Mouse (Mus musculus): ENCODE results near the gene A430078G23Rik. TPM values are rescaled to one million over a fixed set of nuclear protein-coding genes. Genes with fewer than 3 reads are reported as not detected.

Gene A430078G23Rik
- polyA plus RNA-seq, 1 experiment from 2014 or later: 0.16 TPM

DNA sequence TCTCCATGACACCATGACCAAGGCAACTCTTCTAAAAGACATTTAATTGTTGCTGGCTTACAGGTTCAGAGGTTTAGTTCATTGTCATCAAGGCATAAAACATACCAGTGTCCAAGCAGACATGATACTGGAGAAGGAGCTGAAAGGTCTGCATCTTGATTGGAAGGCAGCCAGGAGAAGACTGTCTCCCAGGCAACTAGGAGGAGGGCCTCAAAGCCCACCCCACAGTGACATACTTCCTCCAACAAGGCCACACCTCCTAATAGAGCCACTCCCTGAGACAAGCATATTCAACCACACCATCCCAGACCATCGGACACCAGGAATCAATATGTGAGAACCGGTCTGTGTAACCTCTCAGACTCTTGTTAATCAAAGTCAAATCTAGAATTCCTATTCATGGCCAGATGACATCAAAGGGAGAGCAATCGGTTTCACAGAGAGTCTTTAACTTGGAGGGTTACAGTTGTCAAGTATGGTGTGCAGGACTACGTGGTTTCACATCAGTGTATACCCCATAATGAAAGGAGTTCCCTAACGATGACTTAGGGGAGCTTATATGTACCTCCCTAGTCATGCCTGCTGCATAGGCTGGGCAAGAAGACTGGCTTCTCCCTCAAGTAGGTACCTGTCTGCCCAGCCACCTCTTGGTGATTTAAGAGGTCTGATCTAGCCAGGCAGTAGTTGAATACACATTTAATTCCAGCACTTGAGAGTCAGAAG is 6.4 kb upstream of the A430078G23Rik start:
- ATAC-seq (ENCODE audit: low FRiP score, low TSS enrichment): no peak
- Histone ChIP-seq H3K4me1 (ENCODE audit: insufficient read depth, low read length) (peaks cover 8% of the 10 kb centered on the region; the same call in 1 of the 2 replicates), H3K4me2 (replicated peaks; ENCODE audit: low read depth, low read length) (no peak overlapping the region), H3K27me3 (ENCODE audit: insufficient read depth, low read length) (no peaks in the 10 kb centered on the region), H3K4me3 (ENCODE audit: low read length) (no peak overlapping the region), H3K9ac (replicated peaks; ENCODE audit: low read length) (no peak overlapping the region), H3K9me3 (ENCODE audit: low read length) (no peaks in the 10 kb centered on the region), H3K27ac (ENCODE audit: low read length) (no peak overlapping the region), H3K36me3 (ENCODE audit: insufficient read depth, low read length) (no peaks in the 10 kb centered on the region)
- WGBS: 84% methylated on average over 5 of the region's 5 CpGs

DNA sequence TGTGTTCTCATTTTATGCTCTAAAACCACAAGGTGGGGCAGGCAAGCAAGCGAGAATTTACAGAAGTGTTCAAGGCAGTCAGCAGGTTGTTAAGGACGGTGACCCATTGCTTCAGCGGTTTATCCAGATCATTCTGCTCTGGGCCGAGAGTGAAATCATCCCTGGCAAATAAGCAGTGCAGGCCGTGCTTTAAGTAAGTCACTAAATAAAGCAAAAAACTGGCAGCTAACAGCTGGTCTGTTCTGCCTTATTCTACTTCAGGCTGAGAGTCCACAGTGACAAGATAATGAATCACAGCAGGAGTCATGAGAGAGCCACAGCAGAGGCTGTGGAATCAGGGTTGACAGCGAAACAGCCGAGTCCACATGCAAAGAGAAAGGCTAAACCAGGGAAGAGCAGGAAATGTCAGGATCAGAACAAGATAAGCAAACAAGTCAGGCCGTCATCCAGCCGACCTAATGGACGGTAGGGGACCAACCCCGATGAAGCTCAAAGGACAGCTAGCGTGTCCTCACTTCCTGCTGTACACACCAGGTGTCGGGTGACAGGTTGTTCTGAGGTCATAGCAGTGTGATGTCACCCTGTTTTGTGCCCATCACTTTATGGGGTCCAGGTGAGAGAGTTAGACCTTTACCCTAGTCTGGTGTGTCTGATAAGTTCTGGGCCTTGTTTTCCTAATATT is 4.9 kb upstream of the A430078G23Rik start:
- WGBS: 19% methylated on average over 13 of the region's 13 CpGs
- no peaks in the 10 kb centered on the region for H3K9me3 ChIP-seq (ENCODE audit: low read length)

DNA sequence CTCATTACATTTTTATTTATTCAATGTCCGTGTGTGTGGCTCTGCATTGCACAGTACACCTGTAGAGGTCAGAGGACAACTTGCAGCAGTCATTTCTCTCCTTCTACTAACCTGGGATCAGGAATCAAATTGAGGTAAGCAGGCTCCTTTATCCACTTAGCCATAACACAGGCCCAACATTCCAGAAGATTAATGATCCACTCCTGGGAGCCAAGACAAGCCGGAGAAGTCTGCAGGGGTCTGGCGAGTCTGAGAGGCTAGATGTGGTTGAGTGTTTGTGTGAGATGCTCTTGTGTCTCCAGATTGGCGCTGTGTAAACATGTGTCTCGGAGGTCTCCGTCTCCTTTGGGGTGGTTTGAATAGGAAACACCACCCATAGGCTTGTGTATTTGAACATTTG is 2.5 kb upstream of the A430078G23Rik start:
- Histone ChIP-seq H3K9me3 (ENCODE audit: low read length) (no peaks in the 10 kb centered on the region), H3K27me3 (ENCODE audit: insufficient read depth, low read length) (no peaks in the 10 kb centered on the region), H3K4me3 (ENCODE audit: low read length) (no peak overlapping the region), H3K9ac (replicated peaks; ENCODE audit: low read length) (no peak overlapping the region), H3K4me1 (ENCODE audit: insufficient read depth, low read length) (peaks cover 8% of the 10 kb centered on the region; the same call in 1 of the 2 replicates), H3K27ac (ENCODE audit: low read length) (no peak overlapping the region), H3K4me2 (replicated peaks; ENCODE audit: low read depth, low read length) (no peak overlapping the region), H3K36me3 (ENCODE audit: insufficient read depth, low read length) (no peaks in the 10 kb centered on the region)
- 26% methylated on average over 6 of the region's 6 CpGs for WGBS
- peak; percentile 77 for ATAC-seq (ENCODE audit: low FRiP score, low TSS enrichment)

More for the DNA sequence above, 4.9 kb upstream of the A430078G23Rik start:
- Histone ChIP-seq H3K27me3 (ENCODE audit: insufficient read depth, low read length) (no peaks in the 10 kb centered on the region), H3K36me3 (ENCODE audit: insufficient read depth, low read length) (no peaks in the 10 kb centered on the region), H3K9ac (replicated peaks; ENCODE audit: low read length) (no peak overlapping the region), H3K27ac (ENCODE audit: low read length) (no peak overlapping the region), H3K4me2 (replicated peaks; ENCODE audit: low read depth, low read length) (no peak overlapping the region), H3K4me3 (ENCODE audit: low read length) (no peak overlapping the region), H3K4me1 (ENCODE audit: insufficient read depth, low read length) (peaks cover 8% of the 10 kb centered on the region; the same call in 1 of the 2 replicates)
- peak; percentile 33; the same call in 1 of the 2 replicates for ATAC-seq (ENCODE audit: low FRiP score, low TSS enrichment)

DNA sequence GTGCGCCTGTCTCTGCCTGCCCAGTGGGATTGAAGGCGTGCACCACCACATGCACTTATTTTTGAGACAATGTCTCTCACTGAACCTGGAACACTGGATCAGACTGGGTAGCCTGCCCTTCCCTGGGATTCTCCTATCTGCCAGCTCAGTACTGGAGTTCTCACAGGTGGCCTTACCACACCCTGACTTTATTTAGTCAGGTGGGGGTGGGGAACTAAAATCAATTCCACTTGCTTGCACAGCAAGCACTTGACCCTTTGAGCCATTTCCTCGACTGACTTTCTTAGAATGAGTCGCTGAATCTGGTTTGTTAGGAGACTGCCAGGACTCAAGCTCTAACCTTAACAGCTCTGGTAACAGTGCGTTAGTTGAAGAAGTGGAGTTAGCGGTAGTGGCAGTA is 500 bp upstream of the A430078G23Rik start:
- Histone ChIP-seq H3K27me3 (ENCODE audit: insufficient read depth, low read length) (no peaks in the 10 kb centered on the region), H3K36me3 (ENCODE audit: insufficient read depth, low read length) (no peaks in the 10 kb centered on the region), H3K4me1 (ENCODE audit: insufficient read depth, low read length) (peaks cover 8% of the 10 kb centered on the region; the same call in 1 of the 2 replicates), H3K27ac (ENCODE audit: low read length) (no peak overlapping the region), H3K4me3 (ENCODE audit: low read length) (no peak overlapping the region), H3K9me3 (ENCODE audit: low read length) (no peaks in the 10 kb centered on the region), H3K9ac (replicated peaks; ENCODE audit: low read length) (no peak overlapping the region), H3K4me2 (replicated peaks; ENCODE audit: low read depth, low read length) (no peak overlapping the region)
- ATAC-seq (ENCODE audit: low FRiP score, low TSS enrichment): no peak
- WGBS: 78% methylated on average over 6 of the region's 6 CpGs

DNA sequence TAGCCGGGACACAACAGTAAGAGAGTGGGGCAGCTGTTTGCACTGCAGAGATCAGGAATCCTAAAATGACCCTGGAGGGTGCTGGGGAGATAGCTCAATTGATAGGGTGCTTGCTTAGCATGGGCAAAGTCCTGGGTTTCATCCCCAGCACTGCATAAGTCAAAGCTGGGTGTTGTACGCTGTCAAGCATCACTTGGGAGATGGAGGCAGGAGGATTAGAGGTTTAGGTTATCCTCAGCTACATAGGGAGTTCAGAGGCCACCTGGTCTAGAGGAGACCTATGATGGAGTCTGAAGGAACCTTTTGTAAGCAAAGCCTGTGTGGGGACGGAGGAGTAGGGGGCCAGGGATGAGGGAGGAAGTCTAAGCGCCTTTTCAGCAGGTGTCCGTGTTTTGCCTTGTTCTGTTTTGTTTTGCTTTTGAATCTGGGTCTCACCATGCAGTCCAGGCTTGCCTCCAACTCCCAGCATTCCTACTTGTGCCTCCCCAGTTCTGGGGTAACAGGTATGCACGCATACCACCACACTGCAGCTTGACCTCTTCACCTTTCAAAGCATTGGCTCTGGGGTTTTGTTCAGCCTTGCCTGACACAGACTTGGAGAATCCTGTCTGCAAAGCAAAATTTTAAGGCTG is 712 bp downstream of the A430078G23Rik start:
- no peak overlapping the region for H3K4me2 ChIP-seq (replicated peaks; ENCODE audit: low read depth, low read length)
- no peak overlapping the region for H3K4me3 ChIP-seq (ENCODE audit: low read length)
- no peaks in the 10 kb centered on the region for H3K9me3 ChIP-seq (ENCODE audit: low read length)
- no peak for ATAC-seq (ENCODE audit: low FRiP score, low TSS enrichment)
- peaks cover 8% of the 10 kb centered on the region; the same call in 1 of the 2 replicates for H3K4me1 ChIP-seq (ENCODE audit: insufficient read depth, low read length)
- H3K27ac ChIP-seq (ENCODE audit: low read length): no peak overlapping the region
- WGBS: 62% methylated on average over 6 of the region's 6 CpGs
- no peaks in the 10 kb centered on the region for H3K36me3 ChIP-seq (ENCODE audit: insufficient read depth, low read length)
- H3K27me3 ChIP-seq (ENCODE audit: insufficient read depth, low read length): no peaks in the 10 kb centered on the region
- H3K9ac ChIP-seq (replicated peaks; ENCODE audit: low read length): no peak overlapping the region

DNA sequence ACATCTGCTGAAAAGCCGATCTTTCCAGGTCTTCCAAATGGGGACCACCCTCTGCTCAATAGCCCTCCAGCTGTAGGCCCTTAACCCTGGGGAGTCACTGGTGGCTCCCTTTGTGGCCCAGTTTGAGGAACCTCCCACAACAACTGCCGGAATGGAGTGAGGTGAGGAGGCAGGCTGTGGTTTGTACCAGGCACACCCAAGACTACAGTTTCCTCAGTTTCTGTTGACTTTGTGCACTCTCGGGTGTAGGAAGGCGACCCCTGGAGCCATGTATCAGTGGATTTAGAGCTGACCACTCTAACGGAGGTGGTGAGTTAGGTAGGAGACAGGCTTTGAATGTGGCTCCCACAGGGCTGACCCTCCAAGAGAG is 1.2 kb downstream of the A430078G23Rik start:
- Histone ChIP-seq H3K27ac (ENCODE audit: low read length) (no peak overlapping the region), H3K27me3 (ENCODE audit: insufficient read depth, low read length) (no peaks in the 10 kb centered on the region), H3K4me3 (ENCODE audit: low read length) (no peak overlapping the region), H3K4me1 (ENCODE audit: insufficient read depth, low read length) (peaks cover 8% of the 10 kb centered on the region; the same call in 1 of the 2 replicates), H3K36me3 (ENCODE audit: insufficient read depth, low read length) (no peaks in the 10 kb centered on the region), H3K9ac (replicated peaks; ENCODE audit: low read length) (no peak overlapping the region), H3K9me3 (ENCODE audit: low read length) (no peaks in the 10 kb centered on the region), H3K4me2 (replicated peaks; ENCODE audit: low read depth, low read length) (no peak overlapping the region)
- 71% methylated on average over 5 of the region's 5 CpGs for WGBS
- ATAC-seq (ENCODE audit: low FRiP score, low TSS enrichment): no peak

DNA sequence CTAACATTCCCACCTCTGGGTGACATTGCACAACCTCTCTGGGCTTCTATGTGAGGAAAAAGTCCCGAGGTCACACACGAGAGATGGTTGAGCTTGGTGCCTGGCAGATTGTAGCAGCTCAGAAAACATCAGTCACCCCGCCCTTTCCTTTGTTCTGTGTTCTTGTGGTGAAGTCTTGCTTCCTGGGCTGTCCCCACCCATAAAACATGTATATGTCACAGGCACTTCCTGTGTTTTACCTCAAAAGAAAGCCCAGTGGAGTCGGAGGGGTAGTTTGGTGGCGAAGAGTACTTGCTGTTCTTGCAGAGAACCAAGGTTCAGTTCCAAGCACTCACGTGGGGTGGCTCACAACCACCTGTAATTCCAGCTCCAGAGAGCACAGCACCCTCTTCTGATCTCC is 2.4 kb downstream of the A430078G23Rik start:
- H3K4me1 ChIP-seq (ENCODE audit: insufficient read depth, low read length): peaks cover 6% of the 10 kb centered on the region; the same call in 1 of the 2 replicates
- no peak overlapping the region for H3K27ac ChIP-seq (ENCODE audit: low read length)
- no peak overlapping the region for H3K9ac ChIP-seq (replicated peaks; ENCODE audit: low read length)
- 79% methylated on average over 6 of the region's 6 CpGs for WGBS
- no peak overlapping the region for H3K4me2 ChIP-seq (replicated peaks; ENCODE audit: low read depth, low read length)
- H3K9me3 ChIP-seq (ENCODE audit: low read length): no peaks in the 10 kb centered on the region
- H3K4me3 ChIP-seq (ENCODE audit: low read length): no peak overlapping the region
- no peaks in the 10 kb centered on the region for H3K36me3 ChIP-seq (ENCODE audit: insufficient read depth, low read length)
- no peaks in the 10 kb centered on the region for H3K27me3 ChIP-seq (ENCODE audit: insufficient read depth, low read length)
- ATAC-seq (ENCODE audit: low FRiP score, low TSS enrichment): no peak

DNA sequence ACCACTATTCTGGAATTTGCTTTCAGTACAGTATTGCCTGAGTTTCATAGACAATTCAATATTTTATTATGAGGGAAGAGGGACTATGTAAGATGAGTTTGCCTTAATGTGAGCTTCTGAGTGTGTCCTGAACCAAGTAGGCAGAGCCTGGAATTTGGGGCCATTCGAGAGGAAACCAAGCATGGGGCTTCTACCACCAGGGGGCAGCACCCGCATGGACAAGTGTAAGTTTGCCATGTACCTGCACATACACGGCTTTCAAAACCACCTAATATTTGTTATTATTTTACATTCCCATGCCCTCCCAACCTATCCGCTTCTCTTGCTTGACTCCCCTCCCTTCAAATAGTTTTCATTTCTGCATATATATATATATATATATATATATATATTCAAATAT is 4.8 kb downstream of the A430078G23Rik start:
- H3K4me1 ChIP-seq (ENCODE audit: insufficient read depth, low read length): 0 out of 2 replicates have a peak, but pooled peaks cover 3% of the 10 kb centered on the region
- H3K27me3 ChIP-seq (ENCODE audit: insufficient read depth, low read length): no peaks in the 10 kb centered on the region
- no peaks in the 10 kb centered on the region for H3K36me3 ChIP-seq (ENCODE audit: insufficient read depth, low read length)
- no peaks in the 10 kb centered on the region for H3K9me3 ChIP-seq (ENCODE audit: low read length)
- H3K27ac ChIP-seq (ENCODE audit: low read length): no peak overlapping the region
- no peak overlapping the region for H3K4me2 ChIP-seq (replicated peaks; ENCODE audit: low read depth, low read length)
- no peak overlapping the region for H3K9ac ChIP-seq (replicated peaks; ENCODE audit: low read length)
- 5% methylated on average over 4 of the region's 4 CpGs for WGBS
- ATAC-seq (ENCODE audit: low FRiP score, low TSS enrichment): no peak
- no peak overlapping the region for H3K4me3 ChIP-seq (ENCODE audit: low read length)

DNA sequence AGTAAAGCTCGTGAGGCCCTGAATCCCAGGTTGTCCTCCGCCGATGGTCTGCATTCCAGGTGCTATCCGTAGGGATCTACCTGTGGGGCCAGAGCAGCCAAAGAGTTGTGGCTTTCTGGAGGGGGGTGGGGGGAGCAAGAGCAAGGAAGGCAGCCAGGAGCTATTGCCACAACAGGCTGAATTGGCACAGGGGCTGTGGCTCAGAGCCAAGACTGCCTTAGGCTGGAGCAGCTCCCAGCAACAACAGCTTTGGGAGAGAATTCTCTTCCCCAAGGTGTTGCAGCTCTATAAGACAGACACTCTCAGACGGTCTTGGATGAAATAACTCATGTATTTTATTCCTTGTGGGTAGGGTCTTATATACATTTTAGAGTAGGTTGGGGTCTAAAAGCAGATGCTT is 13.9 kb downstream of the A430078G23Rik start:
- H3K36me3 ChIP-seq (ENCODE audit: insufficient read depth, low read length): no peaks in the 10 kb centered on the region
- 83% methylated on average over 5 of the region's 5 CpGs for WGBS
- no peak for ATAC-seq (ENCODE audit: low FRiP score, low TSS enrichment)
- H3K4me3 ChIP-seq (ENCODE audit: low read length): no peak overlapping the region
- no peaks in the 10 kb centered on the region for H3K27me3 ChIP-seq (ENCODE audit: insufficient read depth, low read length)
- no peak overlapping the region for H3K4me2 ChIP-seq (replicated peaks; ENCODE audit: low read depth, low read length)
- no peak overlapping the region for H3K27ac ChIP-seq (ENCODE audit: low read length)
- no peaks in the 10 kb centered on the region for H3K9me3 ChIP-seq (ENCODE audit: low read length)
- 0 out of 2 replicates have a peak, but pooled peaks cover 3% of the 10 kb centered on the region for H3K4me1 ChIP-seq (ENCODE audit: insufficient read depth, low read length)
- no peak overlapping the region for H3K9ac ChIP-seq (replicated peaks; ENCODE audit: low read length)
